Mouse (Mus musculus) CH12F3 (cell line): Measurements from ENCODE around the gene Bloc1s4.

ENCODE experiments used
- in situ Hi-C: fragments of 300-500 bp; cut with MboI; formaldehyde crosslinking; loops from 2 replicates; pipeline ENCODE4 v1.14.3; 2020; ENCODE audit warnings: low sequenced_read_pairs

The Bloc1s4 gene

GRCm38 (mm10) chr5:36720219-36720618, 28.2 kb downstream of the Bloc1s4 start:
- in situ Hi-C loops, result no loop called here

DNA sequence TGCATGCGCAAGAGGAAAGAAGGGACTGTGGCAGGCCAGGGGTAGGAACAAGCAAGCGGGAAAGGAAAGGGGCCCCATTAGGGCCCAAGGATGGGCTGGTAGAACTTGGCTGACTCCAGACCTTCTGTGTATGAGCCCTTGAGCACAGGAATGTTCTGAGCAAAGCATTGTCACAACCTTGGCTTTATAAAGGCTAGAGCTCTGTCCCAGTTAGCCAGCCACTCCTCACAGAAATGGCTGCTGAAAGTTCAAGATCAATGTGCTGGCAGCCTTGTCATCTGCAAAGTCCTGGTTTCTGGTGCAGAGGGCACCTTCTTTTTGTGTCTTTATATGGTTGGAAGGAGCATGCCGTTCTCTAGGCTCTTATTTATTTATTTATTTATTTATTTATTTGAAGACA, 28.8 kb downstream of the Bloc1s4 start:
- in situ Hi-C loops, result no loop called here

DNA sequence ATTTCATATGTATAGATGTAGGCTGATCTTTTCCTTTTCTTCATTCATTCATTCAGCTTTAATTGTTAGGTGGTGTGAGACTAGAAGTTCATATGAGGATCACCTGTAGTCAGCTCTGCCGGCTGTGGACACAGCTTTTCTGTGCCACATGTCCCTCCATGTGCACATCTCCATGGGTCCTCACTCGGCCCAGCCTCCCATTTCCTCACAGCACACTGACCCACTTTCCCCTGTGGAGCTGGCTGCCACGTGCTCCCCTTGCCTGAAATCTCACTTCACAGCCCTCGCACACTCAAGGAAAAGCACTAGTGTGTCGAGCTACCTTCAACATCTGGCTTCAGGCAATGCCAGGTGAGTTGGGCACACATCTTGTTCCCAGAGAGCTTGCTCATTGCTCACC, 29.3 kb downstream of the Bloc1s4 start:
- in situ Hi-C loops, result no loop called here

DNA sequence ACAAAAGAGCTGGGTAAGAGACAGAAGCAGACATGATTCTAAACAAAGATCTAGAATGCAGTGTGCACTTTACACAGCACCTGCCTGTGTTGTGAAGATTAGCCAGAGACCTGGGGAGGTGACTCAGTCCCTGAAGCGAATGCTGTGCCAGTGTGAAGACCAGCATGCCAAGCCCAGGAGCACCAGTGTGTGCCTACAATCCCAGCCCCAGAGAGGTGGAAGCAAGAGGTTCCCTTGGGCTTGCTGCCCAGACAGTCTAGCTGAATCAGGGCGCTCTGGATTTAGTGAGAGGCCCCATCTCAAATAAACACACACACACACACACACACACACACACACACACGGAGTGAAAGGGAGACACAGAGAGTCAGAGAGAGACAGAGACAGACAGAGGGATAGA, 30.6 kb downstream of the Bloc1s4 start:
- in situ Hi-C loops, result no loop called here

DNA sequence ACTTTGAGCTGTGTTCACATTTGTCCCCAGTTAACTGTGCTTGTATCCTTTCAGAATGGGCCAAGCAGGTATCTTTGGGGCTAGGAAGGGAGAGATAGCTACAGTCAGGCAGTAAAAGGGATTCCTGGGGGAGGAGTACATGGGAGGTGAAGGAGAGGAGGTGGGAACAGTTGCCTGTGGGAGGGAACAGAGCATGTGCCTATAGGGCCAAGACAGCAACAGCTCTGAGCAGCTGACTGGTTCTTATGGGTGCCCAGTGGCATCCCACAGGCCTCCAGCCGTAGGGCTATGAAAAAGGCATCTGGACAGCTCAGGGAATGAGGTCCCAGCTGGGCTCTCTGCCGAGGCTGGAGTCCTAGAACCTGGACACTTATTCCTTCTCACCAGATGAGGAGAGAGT, 31.6 kb downstream of the Bloc1s4 start:
- in situ Hi-C loops, result no loop called here

GRCm38 (mm10) chr5:36714832-36715231, 33.6 kb downstream of the Bloc1s4 start:
- in situ Hi-C loops, result no loop called here

DNA sequence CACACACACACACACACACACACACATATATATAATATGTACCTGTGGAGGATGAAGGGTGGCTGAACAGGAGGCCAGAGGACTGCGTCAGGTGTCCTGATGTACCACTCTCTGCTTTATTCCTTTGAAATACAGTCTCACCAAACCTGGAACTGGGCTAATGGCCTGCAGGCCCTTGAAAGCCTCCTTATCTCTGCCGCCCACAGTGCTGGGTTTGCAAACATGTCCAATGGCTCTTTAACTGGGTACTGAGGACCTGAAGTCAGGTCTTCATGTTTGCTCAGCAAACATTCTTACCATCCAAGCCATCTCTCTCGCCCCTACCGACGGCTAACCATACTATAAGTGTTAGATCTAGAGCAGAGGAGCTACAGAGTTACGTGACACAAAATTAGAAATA, 34.8 kb downstream of the Bloc1s4 start:
- in situ Hi-C loops, result no loop called here

DNA sequence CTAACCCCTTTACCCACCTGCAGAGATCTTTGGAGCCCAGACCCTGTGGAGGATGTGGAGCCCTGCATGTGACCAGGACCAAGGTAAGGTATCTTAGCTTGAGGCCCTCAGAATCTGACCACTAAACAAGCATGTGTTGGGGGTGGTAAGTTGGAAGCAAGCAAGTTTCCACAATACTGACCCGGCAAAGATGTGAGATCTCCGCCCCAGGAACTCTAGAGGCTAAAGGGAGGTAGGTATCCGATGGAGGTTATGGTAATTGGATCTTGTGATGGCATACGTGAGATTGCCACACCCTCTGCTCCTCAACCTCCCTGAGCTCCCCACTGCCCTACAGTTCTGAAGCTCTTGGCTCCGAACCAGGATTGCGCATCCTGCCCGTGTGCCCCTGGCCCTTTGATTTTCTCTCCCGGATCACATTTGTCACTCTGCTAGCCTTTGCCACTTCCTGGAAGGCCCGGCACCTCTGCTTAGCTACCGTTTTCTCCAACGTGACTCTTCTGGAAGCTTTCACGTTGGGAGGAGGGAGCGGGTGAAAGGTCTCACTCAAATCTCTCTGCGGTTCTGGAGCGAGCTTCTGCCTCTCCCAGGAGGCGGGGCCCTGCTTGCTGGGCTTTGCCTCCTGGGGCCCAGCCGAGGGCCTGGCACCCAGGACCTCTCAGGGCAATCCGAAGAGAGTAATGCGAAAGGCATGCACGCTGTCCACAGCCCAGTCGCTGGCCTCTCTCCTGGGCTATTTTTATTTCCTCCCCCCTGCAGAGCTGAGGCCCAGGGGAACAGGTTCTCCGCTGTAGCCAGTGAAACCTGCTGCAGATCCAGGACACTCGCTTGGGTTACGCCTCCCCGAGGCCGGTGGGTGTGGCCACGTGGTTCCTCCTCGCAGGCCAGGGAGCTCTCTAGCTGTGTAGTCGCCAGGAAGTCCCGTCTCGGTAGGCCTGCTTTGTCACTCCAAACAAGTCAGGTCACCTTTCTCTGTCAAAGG, 35.6 kb downstream of the Bloc1s4 start:
- in situ Hi-C loops, result no loop called here

GRCm38 (mm10) chr5:36711863-36712262, 36.6 kb downstream of the Bloc1s4 start:
- in situ Hi-C loops, result no loop called here

GRCm38 (mm10) chr5:36705792-36706191, 42.7 kb downstream of the Bloc1s4 start:
- in situ Hi-C loops, result no loop called here

DNA sequence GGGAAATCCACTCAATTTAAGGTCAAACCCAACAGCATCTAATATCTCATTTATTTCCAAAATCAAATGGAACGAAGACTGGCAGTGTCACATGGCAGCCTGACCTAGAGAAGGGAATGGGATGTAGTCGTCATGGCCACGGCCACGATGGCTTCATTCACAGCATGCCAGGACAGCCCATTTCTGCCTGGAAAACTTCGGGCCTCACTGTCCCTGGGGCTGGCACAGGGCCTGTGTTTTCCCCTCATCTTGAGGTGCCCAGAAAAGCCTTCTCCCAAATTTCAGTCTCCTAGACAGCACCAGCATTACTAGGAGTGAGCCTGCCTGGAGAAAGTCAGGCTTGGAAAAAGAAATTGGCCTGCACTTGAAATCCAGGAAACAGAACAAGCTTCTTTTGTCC, 43.1 kb downstream of the Bloc1s4 start:
- in situ Hi-C loops, result no loop called here

GRCm38 (mm10) chr5:36704684-36705083, 43.8 kb downstream of the Bloc1s4 start:
- in situ Hi-C loops, result no loop called here

GRCm38 (mm10) chr5:36700939-36701620, 47.4 kb downstream of the Bloc1s4 start:
- in situ Hi-C loops, result no loop called here

- in situ Hi-C loops, result no loop called here
These were observed 49.8 kb downstream of the Bloc1s4 start for GRCm38 (mm10) chr5:36698689-36699088.

DNA sequence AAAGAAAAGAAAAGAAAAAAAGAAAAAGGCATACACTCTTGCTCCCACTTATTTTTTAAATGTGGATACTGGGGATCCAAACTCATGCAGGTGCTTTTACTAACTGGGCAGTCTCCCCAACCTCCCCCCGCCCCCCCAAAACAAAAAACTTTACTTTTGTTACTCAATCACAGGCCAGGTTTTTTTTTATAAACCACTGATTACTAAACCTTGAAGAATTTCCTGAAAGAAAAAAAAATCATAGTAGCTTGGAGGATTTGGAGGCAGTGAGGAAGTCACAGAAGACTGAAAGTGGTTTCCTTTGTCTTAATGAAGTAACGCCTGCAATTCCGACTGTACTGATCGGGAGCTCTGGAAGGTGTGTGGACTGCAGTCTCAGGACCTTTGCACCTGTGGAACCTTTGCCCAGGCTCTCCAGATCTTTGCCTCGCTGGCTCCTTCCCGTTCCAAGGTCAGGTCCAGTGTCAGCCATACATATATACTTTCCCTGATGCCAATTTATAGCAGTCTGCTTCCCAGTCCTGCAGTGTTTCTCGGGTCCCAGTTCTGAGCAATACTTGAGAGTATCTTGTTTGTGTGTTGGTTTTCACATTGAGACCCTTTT, 50.3 kb downstream of the Bloc1s4 start:
- in situ Hi-C loops, result no loop called here
